Mouse (Mus musculus) left cerebral cortex, postnatal 4 days (tissue): ENCODE measurements around the gene Gria3. TPM values are rescaled to one million over a fixed set of nuclear protein-coding genes. Genes with fewer than 3 reads are reported as not detected.

Source experiments
- DNase-seq: peaks from one replicate; pipeline ENCODE4 v3.0.0-alpha.2; 2022
- intact Hi-C: fragments of 180-260 bp; cut with DNase I; formaldehyde crosslinking; loops from one replicate; pipeline ENCODE4 v1.15.1; 2025
- microRNA-seq: library from miRNA; unstranded; fragments of <30 nt; microRNA quantifications from one replicate; pipeline ENCODE4 v1.2.0, GENCODE M21; 2022
- total RNA-seq, 2 experiments: library from RNA; stranded (reverse); gene quantifications; 2 replicates each; pipeline ENCODE4 v1.2.3; 2021

The Gria3 gene
- total RNA-seq, 2 experiments from 2014 or later: 70.6 to 71.6 TPM

- intact Hi-C loops: no loop called here
- peak; percentile 2 for DNase-seq
Measured at GRCm38 (mm10) chrX:41562296-41563060, 161.8 kb downstream of the Gria3 start.

DNA sequence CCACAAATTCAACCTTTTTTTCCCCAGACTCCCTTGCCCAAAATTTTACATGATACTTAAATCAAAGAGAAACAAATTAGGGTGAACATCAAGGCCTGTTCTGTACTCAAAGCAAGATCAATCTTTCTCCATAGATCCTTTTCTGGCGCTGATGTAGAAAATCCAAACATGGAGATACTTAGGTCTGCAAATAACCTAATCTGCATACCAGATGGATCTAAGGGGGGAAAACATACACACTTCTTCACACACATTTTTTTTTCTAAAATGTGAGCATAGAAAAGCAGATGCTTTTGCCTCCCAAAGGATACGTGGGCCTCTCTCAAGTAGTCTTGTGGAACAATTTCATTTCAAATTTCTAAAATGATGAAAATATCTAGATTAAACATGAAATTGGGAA, 164.2 kb downstream of the Gria3 start:
- intact Hi-C loops: no loop called here
- no peak for DNase-seq

DNA sequence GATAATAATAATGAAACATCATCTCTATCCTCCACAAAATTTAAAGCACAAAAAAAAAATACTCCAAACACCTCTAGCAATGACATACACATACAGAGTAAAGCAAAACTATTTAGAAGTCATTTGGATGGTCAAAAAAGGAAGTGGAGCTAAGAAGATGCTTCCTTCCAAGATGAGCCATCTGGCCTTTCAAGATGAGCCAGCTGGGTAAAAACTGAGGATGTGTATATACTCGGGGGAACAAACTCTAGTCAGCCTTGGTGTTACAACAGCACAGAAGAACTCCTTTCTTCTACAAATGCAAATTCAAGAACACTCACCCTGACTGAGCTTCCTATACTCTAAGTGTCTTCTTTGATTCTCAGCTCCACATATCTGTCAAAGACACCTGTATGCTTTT, 172.4 kb downstream of the Gria3 start:
- intact Hi-C loops: no loop called here
- no peak for DNase-seq

DNA sequence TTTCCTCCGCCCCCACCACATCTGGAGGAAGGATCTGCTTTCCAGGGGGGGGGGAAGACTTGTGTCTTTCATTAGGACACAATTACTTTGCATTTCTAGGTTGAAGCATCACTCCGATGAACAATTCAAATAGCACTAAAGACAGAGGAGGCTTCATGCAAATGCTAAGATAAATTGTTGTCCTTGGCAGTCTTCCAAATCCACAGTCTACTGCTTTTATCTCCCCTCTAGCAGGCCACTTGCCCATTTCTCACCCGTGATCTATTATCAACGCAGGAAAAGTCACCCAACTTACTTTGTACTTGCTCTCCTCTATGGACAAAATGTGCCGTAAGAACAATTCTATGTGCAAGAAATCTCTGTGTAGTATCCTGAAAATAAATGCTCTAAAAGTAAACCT, 178.1 kb downstream of the Gria3 start:
- intact Hi-C loops: no loop called here
- DNase-seq: no peak

GRCm38 (mm10) chrX:41587692-41588091, 187.0 kb downstream of the Gria3 start:
- peak; percentile 1 for DNase-seq
- intact Hi-C loops: no loop called here

DNA sequence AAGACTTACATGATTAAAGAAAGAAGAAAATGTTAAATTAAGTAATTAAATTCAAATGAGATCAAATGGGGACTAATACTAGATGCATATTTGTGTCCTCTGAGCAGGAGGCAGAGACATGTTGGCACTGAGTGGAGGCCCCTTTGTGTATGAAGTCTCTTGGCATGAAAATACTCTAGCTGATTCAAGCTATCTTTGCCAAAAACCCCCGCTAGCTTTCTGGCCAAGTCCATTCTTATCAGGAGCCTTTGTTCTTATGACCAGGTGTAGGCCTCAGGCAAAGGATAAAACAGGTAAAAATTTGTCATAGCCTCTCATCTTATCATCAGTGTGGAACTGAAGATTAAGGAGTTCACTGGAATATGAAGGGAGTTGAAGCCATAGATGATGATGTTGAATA, 206.5 kb downstream of the Gria3 start:
- DNase-seq: peak; percentile 31
- intact Hi-C loops: no loop called here

- intact Hi-C loops: no loop called here
- DNase-seq: peak; percentile 22
Measured at GRCm38 (mm10) chrX:41614920-41615319, 214.3 kb downstream of the Gria3 start.

- no peak for DNase-seq
- intact Hi-C loops: no loop called here
Measured at GRCm38 (mm10) chrX:41616928-41617327, 216.3 kb downstream of the Gria3 start.

- DNase-seq: no peak
- intact Hi-C loops: no loop called here
Measured at GRCm38 (mm10) chrX:41618396-41618795, 217.7 kb downstream of the Gria3 start.

- DNase-seq: peak; percentile 1
- intact Hi-C loops: no loop called here
Measured at GRCm38 (mm10) chrX:41633576-41633975, 232.9 kb downstream of the Gria3 start.

DNA sequence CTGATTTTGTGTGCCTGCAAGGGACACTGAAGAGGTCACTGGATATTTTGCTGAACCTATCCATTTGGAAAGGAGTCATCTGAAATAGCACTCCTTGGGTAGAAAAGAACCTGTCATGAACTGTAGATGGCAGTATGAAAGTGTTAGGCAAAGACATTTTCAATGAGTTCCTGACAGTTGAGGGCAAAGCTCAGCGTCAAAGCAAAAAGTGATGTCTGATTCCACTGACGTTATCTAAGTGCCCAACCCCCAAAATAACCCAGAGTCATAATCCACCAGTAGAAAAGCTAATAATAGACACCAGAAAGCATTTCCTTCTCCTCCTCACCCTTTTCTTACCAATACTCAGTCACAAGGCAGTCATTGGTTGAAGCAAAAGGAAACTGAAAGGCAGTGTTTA, 244.3 kb downstream of the Gria3 start:
- DNase-seq: no peak
- intact Hi-C loops: no loop called here

GRCm38 (mm10) chrX:41657791-41658190, 257.1 kb downstream of the Gria3 start:
- intact Hi-C loops: no loop called here
- DNase-seq: no peak

- DNase-seq: no peak
- intact Hi-C loops: no loop called here
Measured at GRCm38 (mm10) chrX:41688869-41689268, 288.2 kb downstream of the Gria3 start.

GRCm38 (mm10) chrX:41692076-41692475, 291.4 kb downstream of the Gria3 start:
- intact Hi-C loops: no loop called here
- no peak for DNase-seq

Small RNAs within 50 kb of the gene (microRNA-seq; reads per million reads assigned to microRNA genes)
- gene Gm22413: not detected
